ENCODE assay signal across 13 mouse cellular contexts in genomic region chr5:17924085-17924518, GRCm38 (mm10). TPM values are rescaled to one million over a fixed set of nuclear protein-coding genes. Genes with fewer than 3 reads are reported as not detected.
DNase-seq lines count a peak whose midpoint lies in the region; ATAC-seq lines count a peak whose summit lies in the region.
"Had no signal": no experiment of that assay in that cellular context is flagged by ENCODE, and none has a peak within 500 bp of the region (broad histone marks: within the 10 kb centered on the region; RNA-seq: fewer than 3 reads in every experiment).

No protein-coding gene starts in this region.

- H3K4me2 ChIP-seq in embryonic facial prominence, embryonic 14.5 days (ENCODE audit: low read depth, low read length), result no peak overlapping the region
- H3K4me2 ChIP-seq in lung, embryonic 15.5 days, result no peak overlapping the region
- H3K4me2 ChIP-seq: limb, embryonic 12.5 days; midbrain, embryonic 15.5 days had no signal

- H3K9me3 ChIP-seq in embryonic facial prominence, embryonic 14.5 days (ENCODE audit: control insufficient read depth, low read length), result no peaks in the 10 kb centered on the region
- H3K9me3 ChIP-seq in embryonic facial prominence, embryonic 10.5 days, result no peaks in the 10 kb centered on the region
- H3K9me3 ChIP-seq in lung, embryonic 15.5 days, result no peaks in the 10 kb centered on the region
- H3K9me3 ChIP-seq: limb, embryonic 12.5 days; midbrain, embryonic 15.5 days had no signal

- no peak overlapping the region for H3K27ac ChIP-seq in embryonic facial prominence, embryonic 14.5 days (replicated peaks; ENCODE audit: low read depth, low read length)
- no peak overlapping the region for H3K27ac ChIP-seq in embryonic facial prominence, embryonic 10.5 days (replicated peaks)
- peak overlapping the region; percentile 57 for H3K27ac ChIP-seq in lung, embryonic 15.5 days
- H3K27ac ChIP-seq: limb, embryonic 12.5 days; midbrain, embryonic 15.5 days had no signal

- WGBS in embryonic facial prominence, embryonic 14.5 days, result 47% methylated on average over 2 of the region's 2 CpGs
- 40% methylated on average over 2 of the region's 2 CpGs for WGBS in embryonic facial prominence, embryonic 10.5 days
- WGBS in lung, embryonic 15.5 days, result 19% methylated on average over 2 of the region's 2 CpGs

- H3K4me3 ChIP-seq in embryonic facial prominence, embryonic 14.5 days (ENCODE audit: low read depth, low read length), result no peak overlapping the region
- no peak overlapping the region for H3K4me3 ChIP-seq in embryonic facial prominence, embryonic 10.5 days
- H3K4me3 ChIP-seq in lung, embryonic 15.5 days, result no peak overlapping the region
- H3K4me3 ChIP-seq: limb, embryonic 12.5 days; midbrain, embryonic 15.5 days had no signal

- peak; percentile 24 for DNase-seq in embryonic facial prominence, embryonic 14.5 days (ENCODE audit: low spot score)
- no peak for DNase-seq in embryonic facial prominence, embryonic 10.5 days (ENCODE audit: low spot score)
- peak; percentile 7 for DNase-seq in R1 (ENCODE audit: low read depth, low spot score)
- DNase-seq in kidney, adult 11 months, result peak; percentile 36
- no peak for DNase-seq in cerebellum, adult 9-10 months
- DNase-seq in spleen, postnatal 4 days (ENCODE audit: low spot score in 2 of 2), result no peak
- no peak for DNase-seq in urinary bladder, adult 18-20 months (ENCODE audit: low spot score in 2 of 2)
- DNase-seq: forebrain, postnatal 0 days had no signal

- H3K36me3 ChIP-seq in embryonic facial prominence, embryonic 14.5 days (ENCODE audit: control insufficient read depth, insufficient read depth, low read length), result no peaks in the 10 kb centered on the region
- no peaks in the 10 kb centered on the region for H3K36me3 ChIP-seq in embryonic facial prominence, embryonic 10.5 days (replicated peaks)
- H3K36me3 ChIP-seq in lung, embryonic 15.5 days, result no peaks in the 10 kb centered on the region
- H3K36me3 ChIP-seq: limb, embryonic 12.5 days; midbrain, embryonic 15.5 days had no signal

- H3K27me3 ChIP-seq in embryonic facial prominence, embryonic 14.5 days (replicated peaks; ENCODE audit: control insufficient read depth, insufficient read depth, low read length), result no peaks in the 10 kb centered on the region
- no peaks in the 10 kb centered on the region for H3K27me3 ChIP-seq in embryonic facial prominence, embryonic 10.5 days (replicated peaks; ENCODE audit: low read depth, poor library complexity, severe bottlenecking)
- H3K27me3 ChIP-seq in lung, embryonic 15.5 days, result no peaks in the 10 kb centered on the region
- H3K27me3 ChIP-seq: limb, embryonic 12.5 days; midbrain, embryonic 15.5 days; Patski had no signal

- no peaks in the 10 kb centered on the region for H3K4me1 ChIP-seq in embryonic facial prominence, embryonic 14.5 days (ENCODE audit: control insufficient read depth, insufficient read depth, low read length)
- H3K4me1 ChIP-seq in embryonic facial prominence, embryonic 10.5 days, result peaks cover 3% of the 10 kb centered on the region; the same call in 1 of the 2 replicates
- H3K4me1 ChIP-seq in lung, embryonic 15.5 days, result peaks cover 14% of the 10 kb centered on the region
- H3K4me1 ChIP-seq: midbrain, embryonic 15.5 days had no signal

- ATAC-seq in embryonic facial prominence, embryonic 14.5 days (ENCODE audit: low read depth), result no peak
- ATAC-seq in lung, embryonic 15.5 days (ENCODE audit: borderline replicate concordance, extremely low read depth, low FRiP score, low TSS enrichment), result peak; percentile 86
- ATAC-seq: forebrain, postnatal 0 days; midbrain, embryonic 15.5 days; Patski had no signal

- H3K9ac ChIP-seq in embryonic facial prominence, embryonic 14.5 days (ENCODE audit: low read depth, low read length), result no peak overlapping the region
- no peak overlapping the region for H3K9ac ChIP-seq in lung, embryonic 15.5 days
- H3K9ac ChIP-seq: forebrain, postnatal 0 days; limb, embryonic 12.5 days; midbrain, embryonic 15.5 days had no signal

RNA-seq across cellular contexts. Expression of gene Cd36, which starts 35.5 kb away (rescaled TPM):
- polyA plus RNA-seq in embryonic facial prominence, embryonic 14.5 days (2014; fragmentation: Nextera tagmentation; extraction: Ambion mirVana), result 44.3 and 49.6 TPM in 2 replicates
- 0.95 and 1.3 TPM in 2 replicates for polyA plus RNA-seq in embryonic facial prominence, embryonic 10.5 days (2016; fragmentation: Nextera tagmentation; extraction: Ambion mirVana)
- polyA plus RNA-seq in lung, embryonic 15.5 days (2015; fragmentation: Nextera tagmentation; extraction: Ambion mirVana), result 17.5 and 23.0 TPM in 2 replicates

RNA-seq across cellular contexts. Expression of gene Gnat3, which starts 38.2 kb away (rescaled TPM):
- not detected in 2 replicates for polyA plus RNA-seq in embryonic facial prominence, embryonic 14.5 days (2014; fragmentation: Nextera tagmentation; extraction: Ambion mirVana)
- 0.67 and 1.2 TPM in 2 replicates for polyA plus RNA-seq in embryonic facial prominence, embryonic 10.5 days (2016; fragmentation: Nextera tagmentation; extraction: Ambion mirVana)
- polyA plus RNA-seq in lung, embryonic 15.5 days (2015; fragmentation: Nextera tagmentation; extraction: Ambion mirVana), result 0.17 TPM in 1 of 2 replicates, not detected in the other
- polyA plus RNA-seq: forebrain, postnatal 0 days; limb, embryonic 12.5 days; midbrain, embryonic 15.5 days; Patski; stomach, embryonic 14.5 days had no signal

Comparison
In these comparisons a context has a peak if more than half of its experiments do, and no peak if none do; other contexts are left out.
1. DNase-seq: peak in embryonic facial prominence, embryonic 14.5 days (single experiment), R1 (single experiment) and kidney, adult 11 months (single experiment); none in embryonic facial prominence, embryonic 10.5 days (single experiment), cerebellum, adult 9-10 months (single experiment), spleen, postnatal 4 days (0 of 2) and urinary bladder, adult 18-20 months (0 of 2).